Mouse (Mus musculus): ENCODE data around the gene Tmem156. TPM values are rescaled to one million over a fixed set of nuclear protein-coding genes. Genes with fewer than 3 reads are reported as not detected.
A peak's percentile ranks its signal among the peaks of the same experiment; 100 is the strongest.

The Tmem156 gene
- polyA plus RNA-seq, 1 experiment from 2014 or later, result 0.42 TPM

DNA sequence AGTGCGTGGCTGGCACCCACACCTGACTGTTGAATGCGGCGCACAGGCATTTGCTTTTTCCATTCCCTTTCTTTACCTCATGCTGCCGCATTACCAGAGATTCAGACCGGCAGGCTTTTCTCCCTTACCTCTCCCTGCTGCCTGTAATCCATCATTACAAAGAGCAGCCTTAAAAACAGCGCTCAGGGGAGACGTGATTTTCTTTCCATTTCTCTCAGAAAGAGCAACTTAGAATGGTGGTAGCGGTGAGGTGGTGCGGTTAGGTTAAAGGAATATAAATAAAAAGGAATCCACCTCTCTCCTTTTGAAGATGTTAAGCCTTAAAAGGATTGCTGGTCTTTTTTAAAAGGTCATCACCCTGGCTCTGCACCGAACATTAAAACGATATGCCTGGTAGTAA, 22.1 kb downstream of the Tmem156 start:
- 0 out of 2 replicates have a peak, but pooled peaks have one; percentile 15 for ATAC-seq (ENCODE audit: low FRiP score, low read depth)
- H3K36me3 ChIP-seq, result no peaks in the 10 kb centered on the region
- H3K4me1 ChIP-seq, result peaks cover 17% of the 10 kb centered on the region
- H3K4me2 ChIP-seq (replicated peaks), result peak overlapping the region; percentile 35
- H3K9ac ChIP-seq, result no peak overlapping the region
- no peaks in the 10 kb centered on the region for H3K27me3 ChIP-seq
- 29% methylated on average over 11 of the region's 11 CpGs for WGBS
- H3K9me3 ChIP-seq, result no peaks in the 10 kb centered on the region
- H3K4me3 ChIP-seq, result no peak overlapping the region
- peak overlapping the region; percentile 48; the same call in 1 of the 2 replicates for H3K27ac ChIP-seq

DNA sequence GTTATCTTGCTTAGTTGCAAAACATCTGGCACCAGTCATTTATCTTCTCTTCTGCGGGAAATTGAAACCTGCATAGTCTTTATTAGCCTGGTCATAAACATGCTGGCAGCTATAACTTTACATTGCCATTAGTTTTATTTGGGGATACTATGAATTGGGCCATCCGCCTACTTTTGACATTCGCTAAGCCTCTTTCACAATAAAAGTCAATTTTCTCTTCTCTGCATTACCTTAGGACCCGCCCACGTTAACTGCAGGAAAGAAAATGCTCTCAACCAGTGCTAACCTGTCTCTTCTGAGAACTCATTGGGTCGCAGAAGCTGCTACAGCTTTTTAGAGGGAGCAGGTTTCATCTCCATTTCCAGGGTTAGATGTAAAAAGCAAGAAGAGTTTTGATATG, 23.8 kb downstream of the Tmem156 start:
- peak; percentile 30; the same call in 1 of the 2 replicates for ATAC-seq (ENCODE audit: low FRiP score, low read depth)
- H3K4me2 ChIP-seq (replicated peaks), result no peak overlapping the region
- H3K27ac ChIP-seq, result no peak overlapping the region
- no peak overlapping the region for H3K4me3 ChIP-seq
- WGBS, result 38% methylated on average over 6 of the region's 6 CpGs
- no peaks in the 10 kb centered on the region for H3K27me3 ChIP-seq
- no peaks in the 10 kb centered on the region for H3K9me3 ChIP-seq
- no peaks in the 10 kb centered on the region for H3K36me3 ChIP-seq
- H3K9ac ChIP-seq, result no peak overlapping the region
- peaks cover 17% of the 10 kb centered on the region for H3K4me1 ChIP-seq

DNA sequence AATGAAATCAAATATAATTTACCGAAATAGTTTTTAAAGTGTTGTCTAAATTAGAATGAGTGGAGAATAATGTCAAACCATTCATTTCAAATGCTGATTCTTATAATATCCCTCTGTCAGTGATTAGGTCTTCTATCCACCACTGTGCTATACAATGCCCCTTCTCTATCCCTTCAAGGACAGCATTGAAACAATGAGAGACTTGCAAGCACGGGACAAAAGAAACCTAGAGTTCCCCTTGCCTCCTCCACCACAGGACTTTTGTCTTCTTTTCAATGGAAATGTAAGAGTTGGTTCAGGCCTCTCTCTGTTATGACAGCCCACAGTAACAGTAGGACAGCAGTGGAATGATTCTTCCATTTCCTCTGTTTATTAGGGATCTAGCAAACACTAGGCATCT, 28.7 kb downstream of the Tmem156 start:
- WGBS, result 95% methylated on average over 2 of the region's 2 CpGs

DNA sequence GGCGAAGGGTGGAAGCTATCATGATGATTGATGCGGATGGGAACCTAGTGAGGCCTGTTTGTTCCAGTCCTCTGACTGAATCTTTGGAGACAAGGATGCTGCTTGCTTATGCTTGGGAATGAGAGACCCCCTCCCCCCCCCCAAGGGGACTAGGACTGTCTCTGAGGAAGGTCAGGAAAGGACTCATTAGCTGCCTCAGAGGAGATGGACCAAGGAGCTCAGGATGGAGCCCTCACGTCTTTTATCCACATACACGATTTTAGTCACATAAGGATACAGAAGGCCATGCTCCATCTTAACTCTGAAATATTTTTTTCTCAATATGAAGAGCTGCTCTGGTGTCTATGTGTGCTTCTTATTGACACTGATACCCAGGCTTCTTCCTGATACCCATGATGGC, 29.7 kb downstream of the Tmem156 start:
- 89% methylated on average over 4 of the region's 4 CpGs for WGBS
- no peak overlapping the region for H3K4me2 ChIP-seq (replicated peaks)
- no peaks in the 10 kb centered on the region for H3K27me3 ChIP-seq

More for the DNA sequence above, 28.7 kb downstream of the Tmem156 start:
- H3K27ac ChIP-seq, result no peak overlapping the region
- no peaks in the 10 kb centered on the region for H3K9me3 ChIP-seq
- no peak overlapping the region for H3K4me3 ChIP-seq
- H3K27me3 ChIP-seq, result no peaks in the 10 kb centered on the region
- H3K4me1 ChIP-seq, result 0 out of 2 replicates have a peak, but pooled peaks cover under 1% of the 10 kb centered on the region
- ATAC-seq (ENCODE audit: low FRiP score, low read depth), result no peak
- H3K9ac ChIP-seq, result no peak overlapping the region
- no peak overlapping the region for H3K4me2 ChIP-seq (replicated peaks)
- no peaks in the 10 kb centered on the region for H3K36me3 ChIP-seq

DNA sequence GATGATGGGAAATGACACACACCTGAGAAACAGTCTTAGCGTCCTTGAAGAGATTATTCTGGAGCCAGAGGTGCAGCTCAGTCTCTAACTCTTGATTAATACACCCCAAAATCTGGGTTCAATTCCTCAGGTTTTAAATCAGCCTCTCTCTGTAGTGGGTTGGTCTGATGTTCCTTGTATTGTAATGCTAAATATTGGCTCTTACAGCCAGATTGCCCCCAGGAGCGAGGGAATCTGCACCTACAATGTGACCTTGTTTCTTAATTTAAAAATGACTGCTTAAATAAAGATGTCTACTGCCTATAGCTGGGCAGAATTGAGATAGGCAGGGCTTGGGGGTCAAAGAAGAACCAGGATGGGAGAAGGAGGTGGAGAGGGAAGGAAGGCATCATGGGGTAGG, 32.1 kb downstream of the Tmem156 start:
- no peak overlapping the region for H3K4me2 ChIP-seq (replicated peaks)
- no peaks in the 10 kb centered on the region for H3K36me3 ChIP-seq
- ATAC-seq (ENCODE audit: low FRiP score, low read depth), result no peak
- H3K9me3 ChIP-seq, result no peaks in the 10 kb centered on the region
- H3K4me3 ChIP-seq, result no peak overlapping the region
- H3K9ac ChIP-seq, result no peak overlapping the region
- no peaks in the 10 kb centered on the region for H3K27me3 ChIP-seq
- H3K4me1 ChIP-seq, result no peaks in the 10 kb centered on the region
- no peak overlapping the region for H3K27ac ChIP-seq
- 80% methylated on average over 2 of the region's 2 CpGs for WGBS

More for the DNA sequence above, 29.7 kb downstream of the Tmem156 start:
- no peaks in the 10 kb centered on the region for H3K4me1 ChIP-seq
- H3K27ac ChIP-seq, result no peak overlapping the region
- H3K4me3 ChIP-seq, result no peak overlapping the region
- H3K9ac ChIP-seq, result no peak overlapping the region
- ATAC-seq (ENCODE audit: low FRiP score, low read depth), result no peak
- H3K9me3 ChIP-seq, result no peaks in the 10 kb centered on the region
- no peaks in the 10 kb centered on the region for H3K36me3 ChIP-seq

DNA sequence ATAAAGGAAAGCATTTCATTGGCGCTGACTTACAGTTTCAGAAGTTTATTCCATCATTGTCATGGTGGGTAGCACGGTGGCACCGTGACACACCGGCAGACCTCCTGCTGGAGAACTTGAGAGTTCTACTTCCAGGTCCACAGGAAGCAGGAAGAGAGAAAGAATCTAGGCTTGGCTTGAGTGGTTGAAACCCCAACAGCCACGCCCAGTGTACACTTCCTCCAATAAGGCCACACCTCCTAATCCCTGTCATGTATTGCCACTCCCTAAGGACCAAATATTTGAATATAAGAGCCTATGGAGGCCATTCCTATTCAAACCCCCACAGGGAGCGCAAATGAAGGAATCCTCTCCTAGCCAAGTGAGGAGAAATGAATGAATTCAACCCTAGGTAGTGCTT, 34.3 kb downstream of the Tmem156 start:
- no peak for ATAC-seq (ENCODE audit: low FRiP score, low read depth)
- H3K4me1 ChIP-seq, result peaks cover 4% of the 10 kb centered on the region
- no peak overlapping the region for H3K27ac ChIP-seq
- H3K4me2 ChIP-seq (replicated peaks), result no peak overlapping the region
- 95% methylated on average over 6 of the region's 6 CpGs for WGBS
- no peak overlapping the region for H3K9ac ChIP-seq
- H3K36me3 ChIP-seq, result no peaks in the 10 kb centered on the region
- H3K27me3 ChIP-seq, result no peaks in the 10 kb centered on the region
- H3K9me3 ChIP-seq, result no peaks in the 10 kb centered on the region
- no peak overlapping the region for H3K4me3 ChIP-seq

DNA sequence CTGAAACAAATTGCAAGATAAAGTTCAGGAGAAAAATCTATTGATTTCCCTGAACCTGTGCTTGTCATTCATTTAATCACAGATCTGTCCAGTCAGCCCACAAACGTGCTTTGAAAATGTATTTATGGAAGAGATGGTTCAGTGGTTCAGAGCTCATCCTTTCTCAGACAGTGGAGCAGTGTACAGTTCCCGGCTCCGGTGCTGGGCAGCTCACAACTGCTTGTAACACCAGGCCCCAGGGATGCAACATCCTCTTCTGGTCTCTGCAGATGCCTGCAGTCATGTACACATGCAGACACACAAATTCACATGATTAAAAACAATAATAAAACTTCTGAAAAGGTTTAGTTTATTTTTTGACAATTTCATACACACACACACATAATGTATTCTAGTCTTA, 40.4 kb downstream of the Tmem156 start:
- ATAC-seq (ENCODE audit: low FRiP score, low read depth), result no peak

DNA sequence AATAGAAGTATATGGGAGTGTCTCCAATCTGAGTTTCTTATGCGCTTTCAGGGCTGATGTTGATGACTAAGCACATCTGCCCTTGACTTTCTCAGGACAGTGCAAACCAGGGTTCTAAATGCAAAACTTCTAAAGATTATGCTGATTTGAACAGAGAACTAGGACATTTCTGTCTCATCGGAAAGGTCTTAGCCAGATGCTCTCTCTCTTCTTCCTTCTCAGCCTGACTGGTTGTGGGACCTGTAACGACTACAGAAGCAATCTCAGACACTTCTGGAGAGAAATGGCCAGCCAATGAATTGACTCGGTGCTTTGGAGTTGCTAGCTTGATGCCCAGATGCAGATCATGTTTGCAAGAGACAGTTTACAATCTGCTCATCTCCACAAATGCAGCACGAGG, 42.1 kb downstream of the Tmem156 start:
- Histone ChIP-seq H3K27me3 (no peaks in the 10 kb centered on the region), H3K9me3 (no peaks in the 10 kb centered on the region), H3K27ac (no peak overlapping the region), H3K36me3 (no peaks in the 10 kb centered on the region), H3K9ac (no peak overlapping the region), H3K4me3 (no peak overlapping the region), H3K4me1 (peaks cover 20% of the 10 kb centered on the region), H3K4me2 (replicated peaks) (no peak overlapping the region)
- no peak for ATAC-seq (ENCODE audit: low FRiP score, low read depth)
- 86% methylated on average over 5 of the region's 5 CpGs for WGBS

More for the DNA sequence above, 40.4 kb downstream of the Tmem156 start:
- WGBS, result 70% methylated on average over 3 of the region's 3 CpGs
- H3K27me3 ChIP-seq, result no peaks in the 10 kb centered on the region
- H3K9me3 ChIP-seq, result no peaks in the 10 kb centered on the region
- H3K4me1 ChIP-seq, result peaks cover 18% of the 10 kb centered on the region
- H3K4me2 ChIP-seq (replicated peaks), result no peak overlapping the region
- H3K4me3 ChIP-seq, result no peak overlapping the region
- no peak overlapping the region for H3K27ac ChIP-seq
- no peak overlapping the region for H3K9ac ChIP-seq
- H3K36me3 ChIP-seq, result no peaks in the 10 kb centered on the region

DNA sequence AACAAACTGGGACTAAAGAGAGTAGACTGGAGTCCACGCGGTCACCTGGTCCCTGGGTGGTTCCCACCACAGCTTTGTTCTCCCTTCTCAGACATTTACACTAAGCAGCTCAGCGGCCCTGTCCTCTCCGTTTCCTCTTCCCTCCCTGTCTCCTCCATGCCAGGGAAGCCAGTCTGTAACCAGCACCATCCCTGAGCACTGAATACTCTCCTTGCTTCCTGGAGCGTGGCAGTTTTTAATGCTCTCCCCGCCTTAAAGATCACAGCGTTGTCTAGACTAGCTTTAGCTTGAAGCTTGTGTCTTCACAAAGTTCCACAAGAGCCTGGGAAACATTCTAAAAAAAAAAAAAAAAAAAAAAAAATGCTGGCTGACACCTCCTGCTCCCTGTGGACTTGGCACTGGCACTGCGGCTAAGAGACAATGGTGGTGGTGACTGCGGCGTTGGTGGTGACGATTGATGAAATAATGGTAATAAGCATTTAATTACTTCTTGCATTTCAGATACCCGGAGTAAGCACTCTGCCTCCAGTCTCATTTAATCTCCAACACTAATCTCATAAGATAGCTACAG, 44.6 kb downstream of the Tmem156 start:
- no peak for ATAC-seq (ENCODE audit: low FRiP score, low read depth)
- WGBS, result 74% methylated on average over 12 of the region's 12 CpGs
- Histone ChIP-seq H3K4me2 (replicated peaks) (no peak overlapping the region), H3K4me1 (peaks cover 16% of the 10 kb centered on the region), H3K4me3 (no peak overlapping the region), H3K9me3 (no peaks in the 10 kb centered on the region), H3K9ac (no peak overlapping the region; the same call in 1 of the 2 replicates), H3K27ac (no peak overlapping the region), H3K27me3 (no peaks in the 10 kb centered on the region), H3K36me3 (no peaks in the 10 kb centered on the region)

DNA sequence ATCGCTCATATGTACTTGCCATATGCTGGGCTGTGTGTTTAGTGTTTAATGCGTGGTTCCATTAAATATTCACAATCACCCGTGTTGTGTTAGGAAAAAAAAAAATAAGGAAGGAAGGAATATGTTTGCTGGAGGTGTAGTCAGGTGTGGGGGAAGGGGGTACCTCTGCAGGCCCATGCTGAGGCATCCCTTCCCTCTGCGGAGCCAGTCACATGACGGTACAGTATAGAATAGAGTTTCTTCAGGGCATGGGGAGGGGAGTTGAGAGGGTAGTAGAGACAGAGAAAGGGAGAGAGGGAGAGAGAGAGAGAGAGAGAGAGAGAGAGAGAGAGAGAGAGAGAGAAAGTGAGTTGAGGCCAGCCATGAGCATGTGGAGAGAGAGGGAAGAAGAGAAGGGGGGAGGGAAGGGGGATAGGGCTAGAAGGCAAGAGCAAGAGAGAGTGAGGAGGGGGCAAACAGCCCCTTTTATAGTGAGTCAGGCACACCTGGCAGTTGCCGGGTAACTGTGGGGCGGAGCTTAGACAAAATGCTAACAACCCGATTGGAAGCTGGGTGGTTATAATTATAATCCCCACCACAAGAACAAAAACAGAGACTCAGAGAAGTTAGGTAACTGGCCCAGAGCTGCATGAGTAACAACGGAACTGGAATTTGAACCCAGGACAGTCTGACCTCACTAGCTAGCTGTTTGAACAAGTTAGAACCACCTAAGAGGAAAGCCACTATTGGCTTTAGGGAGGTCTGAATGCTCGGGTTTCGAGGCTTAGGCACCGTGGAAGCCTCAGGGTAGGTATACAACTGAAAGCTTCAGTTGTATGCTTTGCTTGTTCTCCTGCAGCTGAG, 45.3 kb downstream of the Tmem156 start:
- Histone ChIP-seq H3K9ac (no peak overlapping the region), H3K4me3 (no peak overlapping the region), H3K27me3 (no peaks in the 10 kb centered on the region), H3K4me1 (peaks cover 11% of the 10 kb centered on the region; the same call in 1 of the 2 replicates), H3K27ac (no peak overlapping the region), H3K4me2 (replicated peaks) (no peak overlapping the region), H3K36me3 (no peaks in the 10 kb centered on the region), H3K9me3 (no peaks in the 10 kb centered on the region)
- WGBS, result 59% methylated on average over 12 of the region's 12 CpGs
- ATAC-seq (ENCODE audit: low FRiP score, low read depth), result no peak

DNA sequence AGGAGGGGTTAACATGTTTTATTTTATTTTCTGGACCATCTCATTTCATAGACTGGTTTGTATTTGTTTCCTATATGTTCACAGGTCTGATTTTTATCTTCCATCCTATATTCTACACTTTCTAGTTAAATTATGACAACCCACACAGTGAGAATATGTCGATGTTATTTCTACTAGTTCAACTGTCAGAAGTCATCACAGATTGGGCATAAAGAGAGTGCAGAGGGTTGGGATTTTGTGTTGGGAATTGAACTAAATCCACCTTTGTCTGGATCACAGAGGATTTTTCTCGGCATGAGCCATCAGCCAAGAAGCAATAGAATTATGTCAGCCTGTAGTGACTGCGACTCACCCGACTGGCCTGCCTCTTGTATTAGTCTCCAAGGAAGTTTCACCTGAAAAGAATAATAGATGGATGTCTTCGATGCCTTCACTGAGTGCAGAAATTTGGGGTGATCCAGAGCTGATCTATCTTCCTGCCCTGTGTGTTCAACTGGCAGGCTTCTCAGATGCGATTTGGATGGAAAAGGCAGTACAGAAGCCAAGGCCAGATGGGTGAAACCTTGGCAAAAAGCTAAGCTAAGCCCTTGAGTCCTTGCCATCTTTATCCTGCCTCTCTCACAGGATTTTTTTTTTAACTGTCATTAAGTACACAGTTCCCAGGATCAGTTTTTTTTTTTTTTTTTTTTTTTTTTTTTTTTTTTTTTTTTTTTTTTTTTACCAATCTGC, 46.1 kb downstream of the Tmem156 start:
- H3K27ac ChIP-seq, result no peak overlapping the region
- H3K9me3 ChIP-seq, result no peaks in the 10 kb centered on the region
- no peak overlapping the region for H3K9ac ChIP-seq
- no peaks in the 10 kb centered on the region for H3K27me3 ChIP-seq
- no peak for ATAC-seq (ENCODE audit: low FRiP score, low read depth)
- H3K4me3 ChIP-seq, result no peak overlapping the region
- no peak overlapping the region for H3K4me2 ChIP-seq (replicated peaks)
- peaks cover 11% of the 10 kb centered on the region; the same call in 1 of the 2 replicates for H3K4me1 ChIP-seq
- 82% methylated on average over 6 of the region's 6 CpGs for WGBS
- peaks cover 6% of the 10 kb centered on the region for H3K36me3 ChIP-seq

DNA sequence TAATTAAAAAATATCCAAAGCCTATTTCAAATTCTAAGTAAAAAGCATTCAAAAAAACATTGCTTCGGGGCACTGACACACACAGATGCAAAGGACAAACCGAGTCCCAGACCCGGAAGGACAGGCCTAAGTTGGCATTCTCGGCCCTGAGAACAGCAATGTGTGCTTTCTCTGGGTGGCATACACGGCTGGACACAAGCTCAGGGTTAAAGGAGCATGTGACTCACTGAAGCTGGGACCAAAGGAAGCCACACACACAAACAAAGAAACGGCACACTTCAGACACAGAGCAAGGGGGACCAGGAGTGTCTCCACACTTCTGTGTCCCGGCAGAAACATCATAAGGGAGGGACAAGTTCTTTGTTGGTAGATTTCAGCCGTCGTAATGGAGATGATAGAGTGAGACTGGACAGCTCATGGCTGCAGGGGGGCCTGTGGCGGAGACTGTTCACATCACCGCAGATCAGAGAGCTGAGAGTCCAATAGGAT, 48.5 kb downstream of the Tmem156 start:
- no peaks in the 10 kb centered on the region for H3K27me3 ChIP-seq
- peaks cover 23% of the 10 kb centered on the region for H3K4me1 ChIP-seq
- ATAC-seq (ENCODE audit: low FRiP score, low read depth), result no peak
- no peak overlapping the region for H3K4me3 ChIP-seq
- no peak overlapping the region for H3K27ac ChIP-seq
- no peak overlapping the region for H3K9ac ChIP-seq
- H3K9me3 ChIP-seq, result no peaks in the 10 kb centered on the region
- no peak overlapping the region for H3K4me2 ChIP-seq (replicated peaks)
- H3K36me3 ChIP-seq, result peaks cover 13% of the 10 kb centered on the region
- 64% methylated on average over 11 of the region's 11 CpGs for WGBS
